Mouse (Mus musculus): ENCODE measurements around the gene Cebpb.

DNA sequence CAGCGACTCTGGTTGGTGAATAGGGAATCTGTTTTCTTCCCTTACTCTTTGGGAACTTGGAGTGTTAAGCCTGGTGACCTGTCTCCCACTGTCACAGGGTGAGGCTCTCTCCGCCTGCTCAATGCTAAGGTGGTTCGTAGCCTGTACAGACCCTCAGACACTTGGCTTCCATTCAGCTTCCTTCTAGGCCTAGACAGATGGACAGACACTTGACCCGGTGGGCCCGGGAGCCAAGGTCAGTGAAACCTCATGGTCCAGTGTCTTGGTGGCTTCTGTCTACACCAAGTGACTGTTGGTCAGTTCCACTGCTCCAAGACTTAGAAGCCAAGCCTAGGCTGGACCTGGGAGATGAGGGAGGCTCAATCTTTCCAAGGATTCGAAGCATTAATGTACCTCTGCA lies 2.7 kb downstream of the Cebpb start:
- TF ChIP-seq GATA1 (IDR thresholded peaks at IDR 0.05; ENCODE audit: low read length) = no peak
- TF ChIP-seq TAL1 (IDR thresholded peaks at IDR 0.05; ENCODE audit: low read length) = no peak

All from erythroblast, embryonic 14.5 days (primary cell).